Mouse (Mus musculus): Measurements from ENCODE around the gene Oxsr1. TPM values are rescaled to one million over a fixed set of nuclear protein-coding genes. Genes with fewer than 3 reads are reported as not detected.
"Not testable (repeated sequence)": the region's sequence is repeated elsewhere in the genome, so short reads cannot be mapped to it uniquely, and the experiment has no call there.

Gene Oxsr1
- polyA plus RNA-seq, 1 experiment = 19.3 TPM

DNA sequence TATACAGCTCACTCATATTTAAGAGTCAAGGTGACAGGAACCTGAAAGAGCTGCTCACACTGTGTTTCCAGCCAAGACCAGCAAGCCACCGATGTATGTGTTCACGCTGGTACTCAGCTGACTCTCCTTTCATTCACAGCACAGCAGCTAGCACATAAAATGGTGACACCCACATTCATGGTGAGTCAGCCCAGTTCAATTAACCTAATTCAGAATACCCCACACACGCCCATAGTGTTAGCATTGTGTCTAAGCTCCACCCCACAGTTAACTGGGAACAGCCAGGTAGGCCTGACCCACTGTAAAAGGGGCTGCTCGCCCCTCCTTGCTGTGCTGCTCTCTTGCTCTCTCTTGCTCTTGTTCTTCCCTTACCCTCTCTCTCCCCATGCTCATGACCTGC lies 50.7 kb downstream of the Oxsr1 start:
- no peak for DNase-seq (ENCODE audit: low read depth)

GRCm38 (mm10) chr9:119268588-119269145 lies 53.6 kb downstream of the Oxsr1 start:
- no peak for DNase-seq (ENCODE audit: low read depth)

- DNase-seq (ENCODE audit: low read depth) = no peak
Measured at GRCm38 (mm10) chr9:119268120-119268519, 54.1 kb downstream of the Oxsr1 start.

DNA sequence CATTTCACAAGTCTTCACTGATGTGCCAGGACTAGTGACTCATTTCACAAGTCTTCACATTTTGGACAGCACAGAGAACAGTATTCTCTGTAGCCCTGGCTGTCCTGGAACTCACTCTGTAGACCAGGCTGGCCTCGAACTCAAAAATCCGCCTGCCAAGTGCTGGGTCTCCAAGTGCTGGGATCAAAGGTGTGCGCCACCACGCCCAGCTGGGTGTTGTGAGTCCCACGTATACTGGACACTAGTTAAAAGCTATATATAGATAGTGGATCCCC lies 56.2 kb downstream of the Oxsr1 start:
- DNase-seq (ENCODE audit: low read depth) = not testable (repeated sequence)

GRCm38 (mm10) chr9:119265373-119266120 lies 56.7 kb downstream of the Oxsr1 start:
- DNase-seq (ENCODE audit: low read depth) = not testable (repeated sequence)

DNA sequence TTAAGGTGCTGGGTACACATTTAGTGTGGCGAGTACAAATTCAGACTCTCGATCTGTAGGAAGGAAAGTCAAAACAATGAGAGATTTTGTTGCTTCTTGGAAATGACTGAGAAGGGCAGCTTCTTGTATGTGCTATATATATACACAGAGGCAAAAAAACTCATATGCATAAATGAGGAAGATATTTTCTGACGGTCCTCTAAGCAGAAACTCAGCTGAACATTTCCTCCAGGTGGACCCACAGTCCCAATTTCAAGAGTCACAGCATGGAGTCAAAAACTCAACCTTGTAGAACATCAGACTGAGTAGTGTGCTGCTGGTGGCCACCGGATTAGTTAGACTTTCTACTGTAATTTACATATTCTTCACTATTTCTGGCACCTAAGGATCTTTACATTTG lies 59.2 kb downstream of the Oxsr1 start:
- DNase-seq (ENCODE audit: low read depth) = no peak

GRCm38 (mm10) chr9:119260825-119261224 lies 61.4 kb downstream of the Oxsr1 start:
- no peak for DNase-seq (ENCODE audit: low read depth)

DNA sequence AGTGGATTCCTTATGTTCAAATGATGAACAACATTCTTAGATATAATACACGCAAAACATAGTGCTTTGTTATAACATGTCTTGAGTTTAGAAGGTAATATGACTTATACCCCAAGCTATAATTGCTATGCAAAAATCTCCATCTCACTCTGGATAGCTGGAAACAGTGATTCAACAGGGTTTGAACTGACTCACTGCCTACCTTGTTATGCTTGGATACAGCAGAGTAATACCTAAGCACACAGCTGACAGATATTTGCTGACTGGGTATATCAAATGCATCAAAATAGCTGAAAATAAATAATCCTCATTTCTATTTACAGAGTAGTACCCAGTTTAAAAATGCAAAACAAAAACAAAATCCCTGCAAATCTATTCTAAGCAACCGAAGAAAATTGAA lies 63.4 kb downstream of the Oxsr1 start:
- DNase-seq (ENCODE audit: low read depth) = no peak

DNA sequence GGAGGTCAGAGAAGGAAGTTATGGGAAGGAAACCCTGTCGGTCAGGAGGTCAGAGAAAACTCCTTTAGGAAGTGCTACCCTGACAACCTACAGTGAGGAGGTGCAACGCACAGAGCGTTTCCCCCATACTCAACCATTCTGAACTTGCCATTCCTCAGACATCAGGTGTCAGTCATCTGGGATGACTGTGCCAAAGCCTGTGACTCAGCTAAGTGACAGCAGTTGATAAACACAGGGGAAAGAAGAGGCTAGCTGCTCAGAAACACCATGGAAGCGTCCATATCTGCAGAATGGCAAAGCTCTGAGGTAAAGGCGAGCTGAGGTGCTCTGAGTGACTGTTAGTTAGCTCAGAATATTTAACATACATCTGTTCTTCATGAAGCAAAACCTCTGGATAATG lies 64.1 kb downstream of the Oxsr1 start:
- DNase-seq (ENCODE audit: low read depth) = no peak

- DNase-seq (ENCODE audit: low read depth) = no peak
Measured at GRCm38 (mm10) chr9:119256161-119256560, 66.1 kb downstream of the Oxsr1 start.

DNA sequence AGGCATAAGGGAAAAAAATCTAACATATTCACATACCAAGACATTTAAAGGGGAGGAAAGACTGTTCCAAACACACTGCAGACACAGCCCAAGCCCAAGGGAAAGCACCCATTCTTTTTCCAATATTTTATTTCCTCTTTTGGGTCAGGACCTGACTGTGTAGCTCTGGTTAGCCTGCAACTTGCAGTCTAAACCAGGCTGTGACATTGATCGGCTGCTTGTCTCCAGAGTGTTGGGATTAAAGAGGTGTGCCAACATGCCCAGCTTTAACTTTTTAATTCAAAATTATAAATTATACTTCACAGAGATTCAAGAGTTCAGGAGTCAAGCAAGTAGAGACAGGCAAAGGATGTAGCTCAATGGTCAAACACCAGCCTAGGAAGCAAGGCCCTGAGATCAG lies 67.1 kb downstream of the Oxsr1 start:
- DNase-seq (ENCODE audit: low read depth) = no peak

- DNase-seq (ENCODE audit: low read depth) = no peak
Measured at GRCm38 (mm10) chr9:119254187-119254586, 68.0 kb downstream of the Oxsr1 start.

- no peak for DNase-seq (ENCODE audit: low read depth)
Measured at GRCm38 (mm10) chr9:119247996-119248395, 74.2 kb downstream of the Oxsr1 start.

DNA sequence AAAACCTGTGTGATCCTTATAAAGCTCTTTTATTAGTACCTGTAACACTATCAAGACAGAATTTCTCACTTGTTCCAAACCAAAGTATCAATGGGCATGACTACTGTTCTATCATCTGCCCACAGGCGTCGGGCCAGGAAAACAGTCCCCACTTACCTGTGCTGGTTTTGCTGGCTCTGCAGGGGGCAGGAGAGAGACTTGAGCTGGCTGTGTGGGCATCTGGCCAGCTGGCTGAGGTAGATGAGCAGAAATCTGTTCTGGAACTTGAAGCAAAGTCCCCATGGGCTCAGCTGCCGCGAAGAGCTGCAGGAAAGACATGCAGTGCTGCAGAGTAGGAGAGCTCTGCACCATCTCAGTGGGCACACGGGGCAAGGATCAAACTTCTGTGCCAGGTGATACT lies 75.4 kb downstream of the Oxsr1 start:
- DNase-seq (ENCODE audit: low read depth) = no peak

GRCm38 (mm10) chr9:119243981-119244380 lies 78.2 kb downstream of the Oxsr1 start:
- no peak for DNase-seq (ENCODE audit: low read depth)

GRCm38 (mm10) chr9:119241169-119241865 lies 80.9 kb downstream of the Oxsr1 start:
- no peak for DNase-seq (ENCODE audit: low read depth)

DNA sequence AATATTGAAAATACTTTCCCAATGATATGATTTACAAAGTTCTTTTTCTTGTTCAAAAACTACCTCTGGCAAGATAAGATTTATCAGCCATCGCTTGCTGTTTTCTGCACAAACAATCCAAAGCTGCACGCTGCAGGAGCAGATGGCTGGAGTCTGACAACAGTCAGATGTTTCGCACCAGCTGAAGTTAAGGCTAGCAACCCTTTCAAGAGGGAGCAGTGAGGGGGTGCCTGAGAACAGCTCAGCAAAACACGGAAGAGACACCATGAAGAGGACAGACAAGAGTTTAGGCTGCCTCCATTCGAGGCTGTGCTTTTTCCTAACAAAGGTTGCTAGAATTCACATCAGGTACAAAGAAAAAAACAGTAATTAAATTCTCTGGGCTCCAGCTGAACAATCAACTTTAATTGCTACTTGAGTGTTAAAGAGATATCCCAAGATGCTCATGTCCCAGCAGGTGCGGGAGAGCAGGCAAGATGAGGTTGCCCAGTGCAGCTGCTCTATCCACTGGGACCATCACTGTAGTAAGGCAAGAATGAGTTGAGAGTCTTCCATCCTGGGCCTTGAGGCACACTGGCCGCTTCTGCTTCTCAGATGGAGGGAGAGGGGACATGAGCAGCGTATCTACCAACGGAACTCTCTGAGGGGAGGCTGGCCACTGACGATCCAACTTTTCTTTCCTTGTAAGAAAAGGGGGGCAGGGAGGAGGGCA lies 81.8 kb downstream of the Oxsr1 start:
- DNase-seq (ENCODE audit: low read depth) = no peak

DNA sequence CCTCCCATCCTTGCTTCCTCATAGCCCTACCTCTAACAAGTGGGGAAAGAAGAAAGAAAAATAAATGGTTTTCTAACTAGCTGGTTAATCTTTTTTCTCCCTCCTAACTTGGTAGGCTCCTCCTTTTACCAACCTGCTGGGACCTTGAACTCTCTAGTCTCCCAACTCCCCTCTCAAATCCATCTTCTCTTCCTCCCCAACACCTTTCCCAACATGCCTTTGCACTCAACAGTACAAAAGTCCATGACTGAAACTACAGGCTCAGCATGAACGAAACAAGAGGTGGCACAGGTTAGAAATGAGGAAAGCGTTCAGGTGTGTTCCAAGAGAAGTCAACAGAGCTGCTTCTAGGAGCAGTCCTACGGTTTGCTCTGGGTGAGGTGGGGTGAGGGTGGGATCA lies 83.0 kb downstream of the Oxsr1 start:
- DNase-seq (ENCODE audit: low read depth) = no peak

GRCm38 (mm10) chr9:119238796-119239195 lies 83.4 kb downstream of the Oxsr1 start:
- DNase-seq (ENCODE audit: low read depth) = no peak

DNA sequence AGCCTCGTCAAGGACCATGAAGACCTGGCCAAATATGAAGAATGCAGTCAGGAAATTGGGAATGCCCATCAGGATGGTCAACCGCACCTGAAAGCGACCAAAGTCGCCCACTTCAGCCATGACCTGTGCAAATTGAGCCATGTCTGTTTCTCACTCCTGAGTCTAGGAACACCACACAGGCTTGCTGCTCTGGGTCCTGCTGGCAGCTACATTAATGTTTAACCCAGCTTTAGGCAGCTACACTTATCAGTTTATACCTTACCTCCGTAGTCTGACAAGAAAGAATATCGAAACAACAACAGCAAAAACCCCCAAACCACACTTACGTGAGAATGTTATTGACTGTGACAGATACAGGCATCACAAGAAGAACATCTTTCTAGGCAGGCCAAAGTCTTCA lies 90.7 kb downstream of the Oxsr1 start:
- DNase-seq (ENCODE audit: low read depth) = no peak

- no peak for DNase-seq (ENCODE audit: low read depth)
Measured at GRCm38 (mm10) chr9:119230829-119231228, 91.4 kb downstream of the Oxsr1 start.

DNA sequence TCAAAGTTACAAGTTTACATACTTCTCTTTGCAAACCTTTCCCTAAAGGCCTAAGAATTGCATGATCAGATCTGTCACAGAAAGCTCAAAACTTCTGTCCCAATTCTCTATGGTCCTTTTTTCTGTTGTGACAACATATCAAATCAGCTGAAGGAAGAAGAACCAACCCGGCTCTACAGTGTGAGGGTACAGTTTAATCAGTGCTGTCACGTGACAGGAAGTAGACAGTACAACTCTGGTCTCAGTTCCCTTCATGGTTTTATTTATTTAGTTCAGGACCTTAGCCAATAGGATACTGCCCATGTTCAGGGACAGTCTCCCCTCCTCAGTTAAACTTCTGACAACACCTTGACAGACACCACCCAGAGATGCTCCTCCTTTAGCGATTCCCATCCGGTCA lies 102.0 kb downstream of the Oxsr1 start:
- DNase-seq (ENCODE audit: low read depth) = no peak

GRCm38 (mm10) chr9:119219667-119220066 lies 102.6 kb downstream of the Oxsr1 start:
- DNase-seq (ENCODE audit: low read depth) = no peak

Data from gonadal fat pad, adult 2 months (tissue).